Mouse (Mus musculus) erythroblast, adult 5-6 weeks (primary cell): ENCODE results near the gene Map4. TPM values are rescaled to one million over a fixed set of nuclear protein-coding genes. Genes with fewer than 3 reads are reported as not detected.

Source experiments
- ATAC-seq: replicated peaks from 2 replicates; pipeline ENCODE4 v1.8.0; 2016; ENCODE audit warnings: moderate number of reproducible peaks, mild to moderate bottlenecking, moderate TSS enrichment, inconsistent platforms; ENCODE audit not compliant: poor library complexity, low FRiP score, severe bottlenecking
- total RNA-seq, 2 experiments: library from RNA; stranded (forward) in 1 of 2; stranded (reverse) in 1 of 2; fragments of 150-400 nt in 1 of 2; fragments of 200-764, 138-1000 nt in 1 of 2; gene quantifications; 2 replicates each; pipeline versions ENCODE4 v1.2.3 to v1.2.4; 2015 to 2017; ENCODE audit warnings: low replicate concordance in 2 of 2

Gene Map4
- total RNA-seq (2015; ENCODE audit: low replicate concordance) (12.1 and 14.2 TPM in 2 replicates), total RNA-seq (2017; ENCODE audit: low replicate concordance) (6.0 and 10.5 TPM in 2 replicates)

GRCm38 (mm10) chr9:109931257-109932171 lies at the start of gene Map4:
Gene Map4, plus strand, starts transcription at chr9:109931460.
- peak; percentile 100 for ATAC-seq

- no peak for ATAC-seq
Observed at GRCm38 (mm10) chr9:109886259-109886658, 45.0 kb upstream of the Map4 start.

- no peak for ATAC-seq
Observed at GRCm38 (mm10) chr9:109887321-109887720, 43.9 kb upstream of the Map4 start.

- no peak for ATAC-seq
Observed at GRCm38 (mm10) chr9:109891501-109891900, 39.8 kb upstream of the Map4 start.

- ATAC-seq: peak; percentile 69
Observed at GRCm38 (mm10) chr9:109892651-109893250, 38.5 kb upstream of the Map4 start.

- ATAC-seq: peak; percentile 49; the same call in 1 of the 2 replicates
Observed at GRCm38 (mm10) chr9:109894413-109895090, 36.7 kb upstream of the Map4 start.

GRCm38 (mm10) chr9:109895593-109895992 lies 35.7 kb upstream of the Map4 start:
- ATAC-seq: no peak

- no peak for ATAC-seq
Observed at GRCm38 (mm10) chr9:109896253-109897150, 34.8 kb upstream of the Map4 start.

- no peak for ATAC-seq
Observed at GRCm38 (mm10) chr9:109898027-109898426, 33.2 kb upstream of the Map4 start.

- ATAC-seq: no peak
Observed at GRCm38 (mm10) chr9:109899361-109899760, 31.9 kb upstream of the Map4 start.

- ATAC-seq: no peak
Observed at GRCm38 (mm10) chr9:109899774-109900173, 31.5 kb upstream of the Map4 start.

- no peak for ATAC-seq
Observed at GRCm38 (mm10) chr9:109900604-109901003, 30.7 kb upstream of the Map4 start.

GRCm38 (mm10) chr9:109902246-109902645 lies 29.0 kb upstream of the Map4 start:
- no peak for ATAC-seq

- no peak for ATAC-seq
Observed at GRCm38 (mm10) chr9:109902740-109903139, 28.5 kb upstream of the Map4 start.

GRCm38 (mm10) chr9:109907300-109907699 lies 24.0 kb upstream of the Map4 start:
- ATAC-seq: no peak

- ATAC-seq: no peak
Observed at GRCm38 (mm10) chr9:109907774-109908465, 23.3 kb upstream of the Map4 start.

GRCm38 (mm10) chr9:109909102-109909501 lies 22.2 kb upstream of the Map4 start:
- no peak for ATAC-seq

- ATAC-seq: no peak
Observed at GRCm38 (mm10) chr9:109909926-109910325, 21.3 kb upstream of the Map4 start.

- no peak for ATAC-seq
Observed at GRCm38 (mm10) chr9:109911779-109912178, 19.5 kb upstream of the Map4 start.
